Mouse (Mus musculus): ENCODE measurements around the gene Prrx2. TPM values are rescaled to one million over a fixed set of nuclear protein-coding genes. Genes with fewer than 3 reads are reported as not detected.

Gene Prrx2
- polyA plus RNA-seq, 1 experiment from 2014 or later, result 7.1 TPM

DNA sequence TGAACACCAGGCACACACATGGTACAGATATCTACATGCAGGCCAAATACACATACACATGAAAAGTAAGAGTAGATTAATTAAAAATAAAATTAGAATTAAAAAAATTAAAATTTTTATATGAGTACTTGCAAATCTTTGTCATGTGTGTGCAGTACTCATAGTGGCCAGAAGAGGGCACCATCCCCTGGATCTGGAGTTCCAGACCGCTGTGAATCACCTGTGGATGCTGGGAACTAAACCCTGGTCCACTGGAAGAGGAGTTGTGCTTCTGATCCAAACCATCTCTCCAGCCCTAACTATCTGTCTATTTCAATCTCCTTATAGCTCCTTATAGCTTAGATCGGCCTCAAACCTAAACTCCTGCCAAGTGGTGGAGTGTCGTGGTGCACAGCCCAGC is 13.7 kb upstream of the Prrx2 start:
- no peak for DNase-seq (ENCODE audit: low read depth, low spot score)
- ChIA-PET CTCF (interaction anchor here (1.0 kb wide), 1 partner anchor 104 kb away, joined by 4 read pairs; no protein-coding TSS in a partner anchor), POLR2A (interaction anchor here (0.5 kb wide), 1 partner anchor 27 kb away, joined by 4 read pairs; no protein-coding TSS in a partner anchor)
- no peak for ATAC-seq
- TF ChIP-seq CTCF (IDR thresholded peaks at IDR 0.05), result no peak
- H3K27me3 ChIP-seq, result no peaks in the 10 kb centered on the region
- in situ Hi-C loops (cut with MboI; ENCODE audit: low pct_unique_long_range_greater_than_20kb), result no loop called here

DNA sequence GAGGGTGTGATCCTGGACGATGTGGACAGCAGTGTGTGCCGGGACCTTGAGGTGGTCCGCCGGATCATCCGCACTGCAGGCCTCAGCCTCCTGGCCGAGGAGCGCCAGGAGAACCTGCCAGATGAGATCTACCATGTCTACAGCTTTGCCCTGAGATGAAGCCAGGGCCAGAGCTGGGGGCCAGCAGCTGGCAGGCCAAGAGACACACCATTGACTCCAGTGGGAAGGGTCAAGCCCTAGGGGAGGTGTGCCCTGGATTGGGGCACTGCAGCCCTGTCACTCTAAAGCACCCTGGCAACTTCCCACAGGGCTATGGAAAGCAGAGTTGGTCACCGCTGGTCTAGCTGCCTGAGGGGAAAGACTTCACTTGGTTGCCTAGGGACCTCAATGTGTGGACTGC is 12.3 kb upstream of the Prrx2 start:
- DNase-seq (ENCODE audit: low read depth, low spot score), result no peak
- no peaks in the 10 kb centered on the region for H3K27me3 ChIP-seq
- ATAC-seq, result no peak
- POLR2A ChIA-PET, result interaction anchor here (0.6 kb wide), 1 partner anchor 356 kb away, joined by 3 read pairs; no protein-coding TSS in a partner anchor
- no peak for TF ChIP-seq CTCF (IDR thresholded peaks at IDR 0.05)
- in situ Hi-C loops (cut with MboI; ENCODE audit: low pct_unique_long_range_greater_than_20kb), result no loop called here
- CTCF ChIA-PET, result interaction anchor here (0.9 to 2.6 kb wide), 3 partner anchors 13 to 106 kb away, joined by 3 to 8 read pairs (median 4); no protein-coding TSS in a partner anchor

DNA sequence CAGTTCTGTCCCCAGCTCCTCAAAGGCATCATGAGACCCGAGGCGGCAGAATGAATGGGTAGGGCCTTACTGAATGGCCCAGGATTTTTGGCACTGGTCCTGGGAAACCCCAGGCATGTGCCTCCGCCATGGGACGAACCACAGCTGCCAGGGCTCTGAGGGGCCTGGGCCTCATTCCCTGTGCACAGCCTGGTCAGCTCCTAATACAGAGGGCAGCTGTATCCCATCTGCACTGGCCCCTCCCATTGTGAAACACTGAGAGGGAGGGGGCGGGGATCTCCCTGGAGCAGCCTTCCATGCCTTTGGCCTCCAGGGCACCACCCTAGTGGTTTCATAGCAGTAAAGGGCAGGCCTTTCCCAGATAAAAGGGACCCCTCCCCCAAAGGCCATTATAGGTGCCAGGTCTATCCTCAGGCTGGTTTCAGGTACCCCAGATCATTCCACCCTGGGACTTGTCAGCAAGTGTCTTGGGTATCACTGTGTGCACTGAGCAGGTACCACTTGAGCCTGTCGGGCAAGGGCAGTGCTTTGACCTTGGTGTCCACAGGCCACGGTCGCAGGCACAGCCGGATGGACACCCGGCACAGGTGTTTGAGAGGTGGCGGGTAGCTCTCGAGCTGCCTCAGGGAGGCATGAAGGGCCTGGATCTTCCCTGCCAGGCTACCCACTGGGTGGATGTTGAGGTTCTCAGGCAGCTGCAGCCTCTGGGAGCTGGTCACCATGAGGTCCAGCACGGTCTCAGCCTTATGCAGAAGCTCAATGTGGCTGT is 11.2 kb upstream of the Prrx2 start:
- in situ Hi-C loops (cut with MboI; ENCODE audit: low pct_unique_long_range_greater_than_20kb), result no loop called here
- ChIA-PET POLR2A (interaction anchor here (1.4 kb wide), 1 partner anchor 110 kb away, joined by 3 read pairs; no protein-coding TSS in a partner anchor), CTCF (interaction anchor here (1.2 to 2.6 kb wide), 2 partner anchors 29 to 105 kb away, joined by 4 to 8 read pairs; no protein-coding TSS in a partner anchor)
- TF ChIP-seq CTCF (IDR thresholded peaks at IDR 0.05), result no peak
- no peaks in the 10 kb centered on the region for H3K27me3 ChIP-seq
- DNase-seq (ENCODE audit: low read depth, low spot score) (no peak), ATAC-seq (no peak)

DNA sequence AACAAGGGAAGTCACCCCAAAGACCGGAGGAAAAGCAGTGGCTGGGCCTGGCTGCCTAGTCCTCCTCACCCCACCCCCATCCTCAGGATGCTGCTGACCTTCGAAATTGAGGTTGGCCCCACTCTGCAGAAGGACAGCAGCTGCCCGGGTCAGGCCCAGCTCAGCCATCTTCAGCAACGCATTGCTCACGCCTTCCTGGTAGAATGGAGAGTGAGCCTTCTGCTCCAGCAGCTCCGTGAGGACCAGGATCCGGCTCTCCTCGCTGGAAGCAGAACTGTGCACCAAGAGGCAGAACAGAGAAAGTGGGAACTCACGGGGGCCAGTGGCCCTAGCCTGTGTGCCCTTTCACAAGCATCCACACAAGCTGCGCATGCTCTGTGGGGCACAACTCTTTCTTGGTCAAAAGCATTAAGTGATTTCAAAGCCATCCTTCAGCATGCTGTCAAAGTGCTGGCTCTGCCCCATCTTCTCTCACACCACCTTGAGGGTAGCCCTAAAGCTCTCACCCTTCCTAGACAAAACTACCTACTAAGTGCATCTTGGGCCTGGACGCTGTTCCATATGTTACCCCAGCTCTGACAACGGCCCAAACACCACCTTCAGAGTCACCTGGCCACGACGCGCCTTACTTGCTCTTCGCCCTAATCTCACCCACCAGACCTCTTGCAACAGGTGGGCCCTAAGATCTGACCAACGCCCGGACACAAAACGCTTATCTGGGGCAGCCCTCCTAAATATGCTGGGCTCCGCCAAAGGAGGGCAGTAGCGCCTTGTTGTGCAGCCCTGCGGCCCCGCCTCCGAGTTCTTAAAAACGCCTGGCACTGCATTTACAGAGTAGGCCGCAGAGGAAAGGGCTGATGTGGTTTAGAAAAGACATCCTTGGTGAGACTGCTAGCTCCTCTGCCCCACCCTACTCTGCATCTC is 7.7 kb upstream of the Prrx2 start:
- ChIA-PET CTCF (interaction anchor here (0.6 to 2.8 kb wide), 7 partner anchors 13 to 391 kb away, joined by 3 to 10 read pairs (median 3); partner anchors contain the start of gene Ptges), POLR2A (interaction anchor here (0.7 to 1.2 kb wide), 3 partner anchors 31 to 411 kb away, joined by 3 to 4 read pairs (median 4); partner anchors contain the start of genes Crat and Ptpa)
- in situ Hi-C loops (cut with MboI; ENCODE audit: low pct_unique_long_range_greater_than_20kb), result loop anchor here (5.0 kb wide), 2 partner anchors 60 to 105 kb away; no protein-coding TSS in a partner anchor
- no peaks in the 10 kb centered on the region for H3K27me3 ChIP-seq
- ATAC-seq (no peak), DNase-seq (ENCODE audit: low read depth, low spot score) (no peak)
- no peak for TF ChIP-seq CTCF (IDR thresholded peaks at IDR 0.05)

DNA sequence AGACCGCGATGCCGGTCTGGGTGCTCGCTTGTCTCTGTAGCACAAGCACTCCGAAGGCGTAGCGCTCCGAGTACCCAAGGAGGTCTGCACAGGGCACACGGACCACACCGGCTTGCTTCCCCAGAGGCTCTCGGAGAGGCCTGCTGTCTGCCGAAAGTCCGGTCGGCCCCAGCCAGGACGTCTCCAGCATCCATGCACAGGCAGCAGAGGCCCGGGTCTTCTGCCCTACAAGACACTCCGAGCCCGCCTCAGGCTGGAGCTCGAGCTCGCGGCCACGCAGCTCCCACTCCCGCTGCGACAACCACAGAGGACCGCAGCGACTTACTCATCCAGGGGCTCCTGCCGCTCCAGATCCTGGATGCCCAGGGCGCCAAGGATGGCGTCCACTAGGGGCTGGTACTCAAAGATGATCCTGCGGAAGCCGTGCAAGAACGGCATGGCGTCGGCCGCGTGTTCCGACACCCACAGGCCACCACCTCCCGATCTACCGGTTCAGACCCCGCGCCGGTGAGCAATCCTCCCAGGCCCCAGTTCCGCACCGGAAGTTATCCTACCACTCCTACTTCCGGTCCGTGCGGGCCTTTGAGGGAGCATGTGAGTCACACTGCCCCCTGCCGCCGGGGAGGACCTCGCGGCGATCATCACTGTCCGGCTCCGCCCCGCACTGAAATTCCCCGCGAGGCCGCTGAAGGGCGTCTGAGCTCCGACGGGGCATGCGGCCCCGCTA is 6.9 kb upstream of the Prrx2 start:
- DNase-seq (ENCODE audit: low read depth, low spot score) (no peak), ATAC-seq (peak; percentile 68)
- H3K27me3 ChIP-seq, result no peaks in the 10 kb centered on the region
- TF ChIP-seq CTCF (IDR thresholded peaks at IDR 0.05), result no peak
- ChIA-PET CTCF (interaction anchor here (1.0 to 2.8 kb wide), 6 partner anchors 12 to 392 kb away, joined by 3 to 10 read pairs (median 3); partner anchors contain the start of gene Ptges), POLR2A (interaction anchor here (0.7 to 1.6 kb wide), 2 partner anchors 36 to 43 kb away, joined by 3 read pairs; no protein-coding TSS in a partner anchor)
- in situ Hi-C loops (cut with MboI; ENCODE audit: low pct_unique_long_range_greater_than_20kb), result loop anchor here (5.0 kb wide), 2 partner anchors 59 to 104 kb away; no protein-coding TSS in a partner anchor

DNA sequence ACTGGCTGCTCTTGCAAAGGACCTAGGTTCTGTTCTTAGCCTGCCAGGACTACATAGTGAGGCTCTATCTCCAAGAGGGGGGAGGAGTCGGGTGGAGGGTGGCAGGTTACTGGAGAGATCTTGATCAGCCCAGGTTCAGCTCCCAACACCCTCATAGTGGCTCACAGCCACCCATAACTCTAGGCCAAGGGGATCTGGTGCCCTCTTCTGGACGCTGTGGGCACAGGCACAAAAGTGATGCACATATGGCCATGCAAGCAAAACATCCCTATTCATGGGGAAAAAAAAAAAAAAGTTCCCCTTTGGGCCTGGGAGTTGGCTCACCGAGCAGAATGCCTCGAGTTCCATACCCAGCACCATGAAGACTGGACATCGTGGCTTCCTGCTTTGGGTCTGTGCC is 5.5 kb upstream of the Prrx2 start:
- in situ Hi-C loops (cut with MboI; ENCODE audit: low pct_unique_long_range_greater_than_20kb), result loop anchor here (5.0 kb wide), 2 partner anchors 58 to 103 kb away; no protein-coding TSS in a partner anchor
- DNase-seq (ENCODE audit: low read depth, low spot score), result no peak
- ChIA-PET POLR2A (interaction anchor here (0.7 to 1.6 kb wide), 2 partner anchors 42 to 105 kb away, joined by 3 to 5 read pairs; no protein-coding TSS in a partner anchor), CTCF (interaction anchor here (2.8 kb wide), 1 partner anchor 11 kb away, joined by 10 read pairs; no protein-coding TSS in a partner anchor)
- H3K27me3 ChIP-seq, result no peaks in the 10 kb centered on the region
- no peak for ATAC-seq
- TF ChIP-seq CTCF (IDR thresholded peaks at IDR 0.05), result no peak

DNA sequence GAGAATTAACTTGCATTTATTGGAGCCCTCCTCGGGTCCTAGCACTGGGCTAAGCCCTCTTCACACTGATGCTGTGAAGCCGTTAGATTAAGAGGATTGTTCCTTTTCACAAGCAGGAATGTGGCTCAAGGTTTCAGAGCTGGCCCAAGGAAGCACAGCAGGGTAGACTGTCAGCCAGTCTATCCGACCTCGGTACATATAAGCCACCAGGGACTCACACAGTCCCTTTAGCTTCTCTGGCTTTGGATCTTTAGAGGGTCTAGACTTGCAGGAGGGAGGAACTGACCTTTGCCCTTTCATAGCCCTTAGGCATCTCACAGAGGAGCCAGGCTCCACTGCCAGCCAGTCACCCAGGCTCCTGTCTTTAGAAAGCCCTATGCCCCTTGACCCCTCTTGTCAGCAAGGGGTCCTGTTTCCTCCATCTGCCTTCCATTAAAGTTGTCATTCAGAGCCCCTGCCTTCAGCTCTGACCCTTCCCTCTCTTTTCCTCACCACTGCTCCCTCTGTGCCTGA is 4.4 kb upstream of the Prrx2 start, which contains the start of gene Asb6:
TSS of gene Asb6 (minus strand) at position 51 of the 513 bp plus-strand sequence.
- CTCF ChIA-PET, result no interaction called here
- ATAC-seq (no peak), DNase-seq (ENCODE audit: low read depth, low spot score) (no peak)
- no peaks in the 10 kb centered on the region for H3K27me3 ChIP-seq
- POLR2A ChIA-PET, result no interaction called here
- in situ Hi-C loops (cut with MboI; ENCODE audit: low pct_unique_long_range_greater_than_20kb), result no loop called here
- TF ChIP-seq CTCF (IDR thresholded peaks at IDR 0.05), result no peak

DNA sequence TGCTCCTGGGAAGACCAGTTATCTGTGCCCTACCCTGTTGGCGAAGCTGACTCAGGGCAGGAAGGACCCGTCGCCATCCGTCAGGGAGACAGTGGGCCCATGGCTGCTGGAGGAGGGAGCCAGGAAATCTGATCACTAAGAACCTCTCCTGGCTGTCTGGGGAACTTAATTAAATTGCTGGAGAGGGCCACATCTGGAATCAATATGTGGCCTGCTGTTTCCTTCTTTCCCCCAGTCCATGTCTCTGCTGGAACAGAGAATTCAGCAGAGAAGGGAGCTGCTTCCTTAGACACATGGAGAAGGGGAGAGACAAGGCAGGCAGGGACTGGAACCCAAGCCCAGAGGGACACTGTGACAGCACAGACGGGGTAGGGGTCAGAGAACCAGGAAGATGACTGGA is 1.1 kb upstream of the Prrx2 start:
- POLR2A ChIA-PET, result no interaction called here
- in situ Hi-C loops (cut with MboI; ENCODE audit: low pct_unique_long_range_greater_than_20kb), result no loop called here
- ATAC-seq, result no peak
- DNase-seq (ENCODE audit: low read depth, low spot score), result no peak
- CTCF ChIA-PET, result no interaction called here
- H3K27me3 ChIP-seq, result no peaks in the 10 kb centered on the region
- no peak for TF ChIP-seq CTCF (IDR thresholded peaks at IDR 0.05)

DNA sequence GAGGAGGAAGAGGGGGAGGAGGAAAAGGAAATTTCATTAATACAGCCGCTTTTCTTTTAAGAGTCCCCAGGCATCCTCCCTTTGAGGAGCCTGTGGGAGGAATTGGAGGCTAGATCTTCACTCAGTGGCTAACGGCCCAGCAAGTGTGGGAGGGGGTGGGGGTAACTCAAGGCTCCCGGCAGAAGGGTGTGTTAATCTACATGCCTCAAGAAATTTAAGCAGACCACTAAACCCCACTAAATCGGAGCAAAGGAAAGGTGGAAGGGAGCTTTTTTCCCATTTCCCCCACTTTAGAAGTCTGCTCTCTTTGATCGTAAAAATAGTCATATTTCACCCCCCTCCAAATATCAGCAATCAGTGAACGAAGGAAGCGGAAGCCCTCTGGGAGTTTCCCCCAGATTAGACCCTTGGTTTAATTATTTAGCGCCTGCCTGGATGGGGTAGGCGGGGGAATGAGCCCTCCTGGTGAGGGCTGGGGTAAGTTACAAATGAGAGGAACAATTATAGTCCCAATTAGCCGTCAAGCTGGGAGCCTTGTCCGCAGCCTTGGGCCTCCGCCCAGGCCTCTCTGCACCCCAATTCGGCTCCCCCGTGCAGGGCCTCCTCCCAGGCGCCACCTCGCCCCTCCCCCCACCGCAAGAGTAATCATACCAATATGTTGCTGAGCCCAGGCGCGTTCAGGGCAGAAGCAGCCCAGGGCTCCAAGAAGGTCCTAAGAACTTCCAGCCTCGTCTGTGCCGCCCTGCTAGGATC is 1.6 kb downstream of the Prrx2 start:
- POLR2A ChIA-PET, result no interaction called here
- H3K27me3 ChIP-seq, result no peaks in the 10 kb centered on the region
- DNase-seq (ENCODE audit: low read depth, low spot score) (no peak), ATAC-seq (no peak)
- CTCF ChIA-PET, result no interaction called here
- no peak for TF ChIP-seq CTCF (IDR thresholded peaks at IDR 0.05)
- in situ Hi-C loops (cut with MboI; ENCODE audit: low pct_unique_long_range_greater_than_20kb), result no loop called here
